Mouse (Mus musculus): ENCODE measurements around the gene Gm28539. TPM values are rescaled to one million over a fixed set of nuclear protein-coding genes. Genes with fewer than 3 reads are reported as not detected.

The Gm28539 gene
- polyA plus RNA-seq, 1 experiment from 2014 or later: not detected

- Histone ChIP-seq H3K9me3 (ENCODE audit: low read length) (no peaks in the 10 kb centered on the region), H3K9ac (replicated peaks; ENCODE audit: low read depth) (no peak overlapping the region), H3K4me3 (ENCODE audit: low read depth, low read length) (no peak overlapping the region), H3K4me2 (replicated peaks; ENCODE audit: low read depth, low read length) (no peak overlapping the region), H3K36me3 (ENCODE audit: insufficient read depth, low read length) (0 out of 2 replicates have a peak, but pooled peaks cover 3% of the 10 kb centered on the region), H3K27ac (ENCODE audit: low read length) (no peak overlapping the region), H3K4me1 (ENCODE audit: insufficient read depth, low read depth, low read length) (no peaks in the 10 kb centered on the region), H3K27me3 (replicated peaks; ENCODE audit: insufficient read depth, low read length) (no peaks in the 10 kb centered on the region)
- TF ChIP-seq EP300 (IDR thresholded peaks at IDR 0.05) (no peak), CTCF (IDR thresholded peaks at IDR 0.05) (peak; percentile 91)
- 65% methylated on average over 2 of the region's 2 CpGs for WGBS
- ATAC-seq (peak; percentile 59; the same call in 1 of the 2 replicates), DNase-seq (ENCODE audit: low spot score) (peak; percentile 49)
These were observed 37.5 kb upstream of the Gm28539 start for GRCm38 (mm10) chr16:18798841-18799240.

DNA sequence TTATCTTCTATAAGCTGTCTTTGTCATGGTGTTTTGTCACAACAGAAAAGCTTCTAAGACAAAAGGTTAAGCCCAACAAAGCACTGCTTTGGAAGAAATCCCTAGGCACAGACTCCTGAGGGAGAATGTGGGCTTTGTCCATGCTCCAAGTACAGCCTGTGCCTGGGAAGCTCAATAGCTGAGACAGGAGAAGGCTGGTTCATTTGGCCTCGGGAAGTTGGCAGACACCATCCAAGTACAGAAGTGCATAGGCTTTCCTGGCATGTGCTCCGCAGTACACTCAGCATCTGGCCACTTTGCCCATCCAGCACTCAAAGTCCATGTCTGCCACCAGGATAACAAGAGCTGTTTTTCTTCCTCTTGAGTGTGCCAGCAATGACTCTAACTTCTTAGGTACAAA lies 30.6 kb upstream of the Gm28539 start:
- no peak for DNase-seq (ENCODE audit: low spot score)
- Histone ChIP-seq H3K9ac (replicated peaks; ENCODE audit: low read depth) (no peak overlapping the region), H3K27ac (ENCODE audit: low read length) (no peak overlapping the region), H3K9me3 (ENCODE audit: low read length) (no peaks in the 10 kb centered on the region), H3K4me3 (ENCODE audit: low read depth, low read length) (no peak overlapping the region), H3K4me2 (replicated peaks; ENCODE audit: low read depth, low read length) (no peak overlapping the region), H3K4me1 (ENCODE audit: insufficient read depth, low read depth, low read length) (no peaks in the 10 kb centered on the region), H3K27me3 (replicated peaks; ENCODE audit: insufficient read depth, low read length) (no peaks in the 10 kb centered on the region), H3K36me3 (ENCODE audit: insufficient read depth, low read length) (0 out of 2 replicates have a peak, but pooled peaks cover 2% of the 10 kb centered on the region)
- no peak for TF ChIP-seq EP300 (IDR thresholded peaks at IDR 0.05)
- TF ChIP-seq CTCF (IDR thresholded peaks at IDR 0.05): no peak
- no peak for ATAC-seq
- WGBS: 92% methylated on average over 2 of the region's 2 CpGs

DNA sequence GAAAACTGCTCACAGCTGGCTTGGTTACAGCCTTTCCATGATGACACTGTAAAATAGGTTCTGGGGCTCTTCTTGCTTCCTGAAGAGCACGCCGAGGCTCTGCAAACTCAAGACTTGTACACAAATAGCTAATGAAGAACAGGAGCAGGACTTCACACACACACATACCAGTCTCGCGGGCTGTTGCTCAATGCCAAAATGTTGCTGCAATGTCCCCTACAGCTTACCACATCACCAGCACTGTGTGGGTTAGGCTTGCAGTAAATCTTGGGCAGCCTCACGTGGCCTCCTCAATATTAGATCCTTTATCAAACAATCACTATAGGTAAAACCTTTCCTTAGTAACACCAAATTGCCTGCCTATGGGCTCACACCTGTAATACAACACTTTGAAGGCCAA lies 27.4 kb upstream of the Gm28539 start:
- Histone ChIP-seq H3K36me3 (ENCODE audit: insufficient read depth, low read length) (no peaks in the 10 kb centered on the region), H3K4me2 (replicated peaks; ENCODE audit: low read depth, low read length) (no peak overlapping the region), H3K4me3 (ENCODE audit: low read depth, low read length) (no peak overlapping the region), H3K4me1 (ENCODE audit: insufficient read depth, low read depth, low read length) (peaks cover 3% of the 10 kb centered on the region; the same call in 1 of the 2 replicates), H3K9ac (replicated peaks; ENCODE audit: low read depth) (no peak overlapping the region), H3K9me3 (ENCODE audit: low read length) (no peaks in the 10 kb centered on the region), H3K27me3 (replicated peaks; ENCODE audit: insufficient read depth, low read length) (no peaks in the 10 kb centered on the region), H3K27ac (ENCODE audit: low read length) (no peak overlapping the region)
- DNase-seq (ENCODE audit: low spot score) (peak; percentile 62), ATAC-seq (no peak)
- TF ChIP-seq EP300 (IDR thresholded peaks at IDR 0.05) (no peak), CTCF (IDR thresholded peaks at IDR 0.05) (no peak)
- WGBS: 77% methylated on average over 5 of the region's 5 CpGs

DNA sequence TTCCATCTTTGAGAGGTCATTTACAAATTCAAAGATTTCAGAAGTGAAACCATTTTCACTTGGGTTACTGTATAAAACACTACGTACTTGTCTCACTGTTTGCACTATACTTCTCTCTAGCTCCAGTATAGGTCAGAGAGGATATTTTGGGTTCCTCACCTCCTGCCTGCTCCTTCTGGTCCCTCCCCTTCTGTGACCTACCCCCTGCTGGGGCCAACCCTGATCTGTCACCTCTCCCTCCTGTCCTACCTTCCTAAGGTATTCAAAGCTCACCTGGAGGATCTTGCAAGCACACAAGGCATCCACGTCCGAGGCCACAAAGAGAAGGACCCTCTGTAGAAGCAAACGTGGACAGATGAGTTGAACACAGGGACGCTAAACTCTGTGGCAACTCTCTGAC lies 25.4 kb upstream of the Gm28539 start:
- Histone ChIP-seq H3K27me3 (replicated peaks; ENCODE audit: insufficient read depth, low read length) (no peaks in the 10 kb centered on the region), H3K36me3 (ENCODE audit: insufficient read depth, low read length) (peaks cover 9% of the 10 kb centered on the region; the same call in 1 of the 2 replicates), H3K27ac (ENCODE audit: low read length) (no peak overlapping the region), H3K4me3 (ENCODE audit: low read depth, low read length) (peak overlapping the region; percentile 84), H3K4me2 (replicated peaks; ENCODE audit: low read depth, low read length) (peak overlapping the region; percentile 62), H3K9ac (replicated peaks; ENCODE audit: low read depth) (no peak overlapping the region), H3K4me1 (ENCODE audit: insufficient read depth, low read depth, low read length) (peaks cover 3% of the 10 kb centered on the region; the same call in 1 of the 2 replicates), H3K9me3 (ENCODE audit: low read length) (no peaks in the 10 kb centered on the region)
- WGBS: 3% methylated on average over 5 of the region's 5 CpGs
- no peak for TF ChIP-seq CTCF (IDR thresholded peaks at IDR 0.05)
- no peak for TF ChIP-seq EP300 (IDR thresholded peaks at IDR 0.05)
- no peak for DNase-seq (ENCODE audit: low spot score)
- ATAC-seq: no peak

GRCm38 (mm10) chr16:18811468-18812384 lies 24.7 kb upstream of the Gm28539 start, which contains the start of the genes Ufd1 and Cdc45:
Gene Ufd1 (plus strand): TSS chr16:18811779.
Gene Cdc45 (minus strand): TSS chr16:18811987.
- H3K36me3 ChIP-seq (ENCODE audit: insufficient read depth, low read length): peaks cover 16% of the 10 kb centered on the region; the same call in 1 of the 2 replicates
- no peaks in the 10 kb centered on the region for H3K9me3 ChIP-seq (ENCODE audit: low read length)
- WGBS: under 1% methylated on average over 42 of the region's 42 CpGs
- H3K4me2 ChIP-seq (replicated peaks; ENCODE audit: low read depth, low read length): peak within 1 kb of the TSS; percentile 62
- peak within 1 kb of the TSS; percentile 93 for H3K9ac ChIP-seq (replicated peaks; ENCODE audit: low read depth)
- H3K4me1 ChIP-seq (ENCODE audit: insufficient read depth, low read depth, low read length): peaks cover 3% of the 10 kb centered on the region; the same call in 1 of the 2 replicates
- H3K4me3 ChIP-seq (ENCODE audit: low read depth, low read length): peak within 1 kb of the TSS; percentile 84
- TF ChIP-seq EP300 (IDR thresholded peaks at IDR 0.05) (peak; percentile 91), CTCF (IDR thresholded peaks at IDR 0.05) (no peak)
- peak within 1 kb of the TSS; percentile 89 for H3K27ac ChIP-seq (ENCODE audit: low read length)
- ATAC-seq (peak; percentile 96), DNase-seq (ENCODE audit: low spot score) (peak; percentile 99)
- H3K27me3 ChIP-seq (replicated peaks; ENCODE audit: insufficient read depth, low read length): no peaks in the 10 kb centered on the region

GRCm38 (mm10) chr16:18812385-18812910 lies 23.9 kb upstream of the Gm28539 start:
- Histone ChIP-seq H3K4me2 (replicated peaks; ENCODE audit: low read depth, low read length) (peak overlapping the region; percentile 62), H3K27me3 (replicated peaks; ENCODE audit: insufficient read depth, low read length) (no peaks in the 10 kb centered on the region), H3K9me3 (ENCODE audit: low read length) (no peaks in the 10 kb centered on the region), H3K36me3 (ENCODE audit: insufficient read depth, low read length) (peaks cover 17% of the 10 kb centered on the region; the same call in 1 of the 2 replicates), H3K4me3 (ENCODE audit: low read depth, low read length) (peak overlapping the region; percentile 84), H3K9ac (replicated peaks; ENCODE audit: low read depth) (peak overlapping the region; percentile 93), H3K27ac (ENCODE audit: low read length) (peak overlapping the region; percentile 89), H3K4me1 (ENCODE audit: insufficient read depth, low read depth, low read length) (peaks cover 3% of the 10 kb centered on the region; the same call in 1 of the 2 replicates)
- TF ChIP-seq EP300 (IDR thresholded peaks at IDR 0.05): no peak
- no peak for TF ChIP-seq CTCF (IDR thresholded peaks at IDR 0.05)
- ATAC-seq (peak; percentile 27), DNase-seq (ENCODE audit: low spot score) (no peak)
- 2% methylated on average over 31 of the region's 31 CpGs for WGBS

Measured in lung, postnatal 0 days (tissue).